Mouse (Mus musculus) CH12.LX (cell line): ENCODE data around the gene Tigd3. TPM values are rescaled to one million over a fixed set of nuclear protein-coding genes. Genes with fewer than 3 reads are reported as not detected.

Experiments
- DNase-seq: peaks from one replicate; pipeline ENCODE4 v3.0.0-alpha.2; 2013; ENCODE audit errors: extremely low read depth
- H3K27ac ChIP-seq: 2 replicates; pipeline ENCODE4 v1.5.1; 2012; ENCODE audit warnings: low read depth, mild to moderate bottlenecking, control low read depth, moderate library complexity; ENCODE audit not compliant: insufficient read depth
- H3K27me3 ChIP-seq: replicated peaks from 2 replicates; pipeline ENCODE3; 2012; ENCODE audit warnings: inconsistent platforms
- H3K36me3 ChIP-seq, 2 experiments: replicated peaks in 1 of 2; 2 replicates each; pipeline versions ENCODE3 to v1.6.1; 2012; ENCODE audit warnings: inconsistent platforms in 1 of 2, low read length in 1 of 2, mild to moderate bottlenecking in 1 of 2, mixed read lengths in 1 of 2, moderate library complexity in 1 of 2; ENCODE audit not compliant: control insufficient read depth in 1 of 2, insufficient read depth in 1 of 2
- H3K4me1 ChIP-seq, 2 experiments: 2 replicates each; pipeline ENCODE4 v1.6.1; 2012; ENCODE audit warnings: inconsistent platforms in 1 of 2, moderate library complexity in 1 of 2; ENCODE audit not compliant: insufficient read depth in 2 of 2, control insufficient read depth in 1 of 2
- H3K4me2 ChIP-seq: 2 replicates; pipeline ENCODE4 v1.6.1; 2012; ENCODE audit warnings: low read depth, mild to moderate bottlenecking, control low read depth; ENCODE audit not compliant: poor library complexity, insufficient read depth, severe bottlenecking
- H3K4me3 ChIP-seq, 3 experiments: fragments of 150-350 bp in 1 of 3; sonication (generic) in 1 of 3; replicated peaks in 1 of 3; 2 replicates each; pipeline versions ENCODE3 to v1.5.1; 2011 to 2012; ENCODE audit warnings: low read depth in 2 of 3, low read length in 2 of 3, mild to moderate bottlenecking in 2 of 3, moderate library complexity in 2 of 3, control low read depth in 1 of 3, improper control_type of control experiment in 1 of 3, inconsistent platforms in 1 of 3, mixed read lengths in 1 of 3; ENCODE audit not compliant: poor library complexity in 1 of 3
- H3K79me2 ChIP-seq: replicated peaks from 2 replicates; pipeline ENCODE4 v1.6.1; 2012; ENCODE audit warnings: mild to moderate bottlenecking, moderate library complexity; ENCODE audit not compliant: control insufficient read depth, poor library complexity, insufficient read depth, severe bottlenecking; ENCODE audit errors: extremely low read depth
- H3K9ac ChIP-seq: 2 replicates; pipeline ENCODE4 v1.6.1; 2012; ENCODE audit warnings: low read depth, mild to moderate bottlenecking, control low read depth, moderate library complexity; ENCODE audit not compliant: insufficient read depth
- H3K9me3 ChIP-seq: replicated peaks from 2 replicates; pipeline ENCODE3; 2012; ENCODE audit warnings: low read length, inconsistent platforms, mixed read lengths
- CHD2 ChIP-seq: IDR thresholded peaks from 2 replicates; pipeline ENCODE4 v1.6.1; 2011; ENCODE audit warnings: low read length, improper control_type of control experiment
- ETS1 ChIP-seq: conservative IDR thresholded peaks from 2 replicates; pipeline ENCODE4 v1.6.1; 2012; ENCODE audit warnings: low read depth, mild to moderate bottlenecking, inconsistent platforms, low read length, improper control_type of control experiment, moderate library complexity
- JUN ChIP-seq: IDR thresholded peaks from 2 replicates; pipeline ENCODE4 v1.6.1; 2011; ENCODE audit warnings: low read depth, mild to moderate bottlenecking, low read length, improper control_type of control experiment, moderate library complexity; ENCODE audit not compliant: insufficient read depth
- KAT2A ChIP-seq: IDR thresholded peaks from 2 replicates; pipeline ENCODE4 v1.6.1; 2012; ENCODE audit warnings: low read length, improper control_type of control experiment, inconsistent platforms; ENCODE audit not compliant: insufficient replicate concordance
- MAFK ChIP-seq: IDR thresholded peaks from 2 replicates; pipeline ENCODE4 v1.6.1; 2011; ENCODE audit warnings: low read length, improper control_type of control experiment; ENCODE audit not compliant: insufficient replicate concordance
- MAZ ChIP-seq: IDR thresholded peaks from 2 replicates; pipeline ENCODE4 v1.6.1; 2012; ENCODE audit warnings: low read depth, mild to moderate bottlenecking, inconsistent platforms, low read length, improper control_type of control experiment, moderate library complexity
- MEF2A ChIP-seq: IDR thresholded peaks from 2 replicates; pipeline ENCODE4 v1.6.1; 2014; ENCODE audit warnings: low read depth, mild to moderate bottlenecking, inconsistent platforms, low read length, improper control_type of control experiment, borderline replicate concordance
- MXI1 ChIP-seq: IDR thresholded peaks from 2 replicates; pipeline ENCODE4 v1.6.1; 2011; ENCODE audit warnings: mild to moderate bottlenecking, low read depth, low read length, improper control_type of control experiment
- PAX5 ChIP-seq: IDR thresholded peaks from 2 replicates; pipeline ENCODE4 v1.6.1; 2012; ENCODE audit warnings: low read length, inconsistent platforms, mixed read lengths
- POLR2AphosphoS2 ChIP-seq: IDR thresholded peaks from 2 replicates; pipeline ENCODE4 v1.6.1; 2011; ENCODE audit warnings: low read depth, low read length, improper control_type of control experiment
- RCOR1 ChIP-seq: conservative IDR thresholded peaks from 2 replicates; pipeline ENCODE4 v1.6.1; 2012; ENCODE audit warnings: low read depth, mild to moderate bottlenecking, inconsistent platforms, low read length, improper control_type of control experiment
- SIN3A ChIP-seq: IDR thresholded peaks from 2 replicates; pipeline ENCODE4 v1.6.1; 2012; ENCODE audit warnings: low read length, improper control_type of control experiment, inconsistent platforms
- TBP ChIP-seq: conservative IDR thresholded peaks from 2 replicates; pipeline ENCODE4 v1.6.1; 2011; ENCODE audit warnings: low read depth, low read length, improper control_type of control experiment
- TCF12 ChIP-seq: IDR thresholded peaks from 2 replicates; pipeline ENCODE4 v1.6.1; 2014; ENCODE audit warnings: low read depth, mild to moderate bottlenecking, inconsistent platforms, low read length, improper control_type of control experiment
- USF1 ChIP-seq: IDR thresholded peaks from 2 replicates; pipeline ENCODE4 v1.6.1; 2014; ENCODE audit warnings: low read depth, mild to moderate bottlenecking, inconsistent platforms, low read length, improper control_type of control experiment
- USF2 ChIP-seq: conservative IDR thresholded peaks from 2 replicates; pipeline ENCODE4 v1.6.1; 2011; ENCODE audit warnings: low read depth, low read length, improper control_type of control experiment
- ZC3H11A ChIP-seq: IDR thresholded peaks from 2 replicates; pipeline ENCODE4 v1.6.1; 2012; ENCODE audit warnings: low read depth, mild to moderate bottlenecking, inconsistent platforms, low read length, improper control_type of control experiment
- ZMIZ1 ChIP-seq: IDR thresholded peaks from 2 replicates; pipeline ENCODE4 v1.6.1; 2012; ENCODE audit warnings: low read depth, mild to moderate bottlenecking, inconsistent platforms, low read length, improper control_type of control experiment
- dilution Hi-C: fragments of 300-500 bp; cut with MboI; formaldehyde crosslinking; loops from 2 replicates; pipeline ENCODE4 v1.14.3; 2020; ENCODE audit warnings: low sequenced_read_pairs; ENCODE audit not compliant: extremely low pct_unique_long_range_greater_than_20kb, extremely low pct_ligation_motif_present
- in situ Hi-C: fragments of 300-500 bp; cut with MboI; formaldehyde crosslinking; loops from 3 replicates; pipeline ENCODE4 v1.14.3; 2019; ENCODE audit warnings: low sequenced_read_pairs, low pct_ligation_motif_present, low pct_unique_long_range_greater_than_20kb, mixed read lengths
- polyA plus RNA-seq: library from polyadenylated mRNA; unstranded; fragments of >175 nt; gene quantifications from 2 replicates; pipeline ENCODE4 v1.2.1, GENCODE M21; 2012; ENCODE audit warnings: low read depth; ENCODE audit not compliant: insufficient read length
- total RNA-seq, 2 experiments: library from RNA; depleted of rRNA; stranded (reverse); fragments of 300-350 nt in 1 of 2; fragments of >200 nt in 1 of 2; gene quantifications; 2 replicates each; pipeline ENCODE4 v1.2.3; 2012 to 2014

Tigd3 gene
- total and polyA plus RNA-seq, 3 experiments = 0.67 to 1.6 (median 1.4) TPM

DNA sequence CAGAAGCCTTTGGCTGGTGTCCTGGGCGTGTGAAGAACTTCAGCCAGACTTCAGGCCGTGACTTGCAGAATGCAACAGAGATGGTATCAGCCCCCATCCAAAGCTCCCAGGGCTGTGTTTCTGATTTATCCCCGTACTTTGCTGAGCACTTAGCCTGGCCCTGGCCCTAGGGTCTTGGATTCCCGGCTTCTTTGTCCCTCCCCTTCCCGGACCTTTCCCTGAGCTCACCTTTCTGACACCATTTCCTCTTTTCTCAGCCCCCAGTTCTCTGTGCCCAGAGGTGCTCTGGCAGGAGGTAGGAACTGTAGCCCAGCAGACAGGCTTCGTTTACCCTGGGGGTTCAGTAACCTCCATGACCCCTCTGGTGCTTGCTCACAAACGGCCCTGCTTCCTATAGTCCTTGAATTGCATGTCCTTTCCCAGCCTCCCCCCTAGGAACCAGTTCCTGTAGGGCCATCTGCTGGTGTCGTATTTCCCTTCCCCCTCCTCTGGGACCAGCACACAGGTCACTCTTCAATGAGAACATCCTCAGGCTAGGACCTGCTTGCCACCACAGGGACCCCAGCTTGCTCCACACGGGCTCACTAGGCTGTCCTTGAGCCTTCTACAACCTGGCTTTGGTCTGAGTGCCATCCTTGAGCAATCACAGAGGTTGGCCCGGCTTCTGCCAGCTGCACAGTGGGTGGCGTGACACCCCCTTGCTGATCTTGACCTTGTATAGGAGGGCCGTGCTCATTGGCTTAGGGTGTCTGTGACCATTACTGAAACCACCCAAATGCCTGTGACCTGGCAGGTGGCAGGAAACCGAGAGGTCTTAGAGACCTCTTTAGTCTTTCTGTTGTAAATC is 44.9 kb downstream of the Tigd3 start (continued):
- no peak; the same call in none of the 2 replicates for TF ChIP-seq CHD2
- TF ChIP-seq KAT2A = no peak
- TF ChIP-seq MAZ = peak; percentile 52
- no peak for TF ChIP-seq ZC3H11A
- TF ChIP-seq MEF2A = peak; percentile 49; the same call in 1 of the 2 replicates
- no peak for TF ChIP-seq USF2
- TF ChIP-seq ZMIZ1 = peak; percentile 79
- TF ChIP-seq SIN3A = no peak; the same call in none of the 2 replicates
- no peak; the same call in none of the 2 replicates for TF ChIP-seq ETS1
- TF ChIP-seq MXI1 = peak; percentile 52
- TF ChIP-seq TBP = 0 out of 2 replicates have a peak, but pooled peaks have one; percentile 37
- TF ChIP-seq JUN = no peak

DNA sequence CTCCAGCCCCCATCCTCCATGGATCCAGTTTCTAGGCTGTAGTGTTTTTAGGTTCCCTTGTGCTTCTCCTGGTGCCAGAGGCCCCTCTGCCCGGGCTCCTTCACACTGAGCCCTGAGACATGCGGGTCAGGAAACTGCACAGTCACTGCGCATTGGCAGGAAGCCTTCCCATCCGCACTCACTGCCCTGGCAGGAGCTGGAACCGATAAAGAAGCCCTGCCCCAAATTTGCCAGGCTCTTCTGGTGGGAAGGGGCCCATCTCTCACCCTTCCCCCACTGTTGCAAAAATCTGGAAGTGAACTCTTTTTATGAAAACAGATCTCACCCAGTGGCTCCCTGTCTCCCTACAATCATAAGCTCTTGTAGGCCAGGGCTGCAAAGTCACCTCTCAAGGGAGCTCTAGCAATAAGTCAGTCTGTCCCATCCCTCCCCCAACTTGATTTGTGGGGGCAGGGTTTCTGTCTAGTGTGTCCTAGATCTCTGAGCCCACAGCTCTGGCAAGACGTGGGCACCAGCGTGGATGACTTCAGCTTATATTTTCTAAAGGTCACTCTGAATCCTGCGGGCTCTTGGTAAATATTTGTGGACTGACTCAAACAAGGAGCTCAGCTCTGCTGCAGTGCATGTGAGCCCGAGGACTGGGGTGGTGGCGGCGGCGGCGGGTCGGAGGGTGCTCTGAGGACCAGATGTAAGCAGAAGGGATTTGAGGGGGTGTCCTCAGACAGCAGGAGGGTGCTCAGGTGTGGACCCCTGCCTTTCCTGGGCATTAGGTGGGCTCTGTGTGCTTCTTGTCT is 45.7 kb downstream of the Tigd3 start:
- peak overlapping the region; percentile 59 for H3K4me2 ChIP-seq
- H3K79me2 ChIP-seq = peaks cover 24% of the 10 kb centered on the region
- dilution Hi-C loops = no loop called here
- DNase-seq = peak; percentile 75
- peaks cover 2 to 40% of the 10 kb centered on the region in 2 experiments; a peak in 3 of 4 replicates for H3K4me1 ChIP-seq
- TF ChIP-seq POLR2AphosphoS2 = no peak
- no peak for TF ChIP-seq USF1
- 0 out of 2 replicates have a peak, but pooled peaks have one; percentile 4 for TF ChIP-seq MAFK
- TF ChIP-seq PAX5 = no peak
- peak; percentile 15; the same call in 1 of the 2 replicates for TF ChIP-seq SIN3A
- 0 out of 2 replicates have a peak, but pooled peaks have one; percentile 11 for TF ChIP-seq TCF12
- TF ChIP-seq CHD2 = peak; percentile 95
- TF ChIP-seq ETS1 = no peak
- no peak for TF ChIP-seq RCOR1
- H3K4me3 ChIP-seq = peak overlapping the region; percentile 56 to 61 (median 59)
- no peaks in the 10 kb centered on the region for H3K27me3 ChIP-seq
- peaks cover 28 to 36% of the 10 kb centered on the region in 2 experiments for H3K36me3 ChIP-seq
- in situ Hi-C loops = loop anchor here (5.0 kb wide), 1 partner anchor 56 kb away; no protein-coding TSS in a partner anchor
- H3K9ac ChIP-seq = peak overlapping the region; percentile 89
- H3K27ac ChIP-seq = peak overlapping the region; percentile 96
- H3K9me3 ChIP-seq = no peaks in the 10 kb centered on the region
